Mouse (Mus musculus): Measurements from ENCODE around the gene Rpa2. TPM values are rescaled to one million over a fixed set of nuclear protein-coding genes. Genes with fewer than 3 reads are reported as not detected.
"Not testable (repeated sequence)": the region's sequence is repeated elsewhere in the genome, so short reads cannot be mapped to it uniquely, and the experiment has no call there.

Gene Rpa2
- polyA plus RNA-seq, 1 experiment = 18.0 TPM

DNA sequence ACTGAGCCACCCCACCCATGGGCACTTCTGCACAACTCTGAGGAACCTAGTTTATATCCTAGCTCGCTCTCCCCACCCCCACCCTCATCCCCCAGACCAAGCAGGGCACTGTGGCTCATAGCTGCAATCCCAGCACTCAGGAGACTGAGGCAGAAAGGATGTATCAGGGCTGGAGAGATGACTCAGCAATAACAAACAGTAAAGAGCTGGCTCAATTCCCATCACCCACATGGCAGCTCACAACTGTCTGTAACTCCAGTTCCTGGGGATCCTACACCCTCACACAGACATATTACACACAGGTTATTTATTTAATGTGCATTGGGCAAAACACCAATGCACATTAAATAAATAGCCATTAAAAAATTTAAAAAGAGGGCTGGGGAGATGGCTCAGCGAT, 32.7 kb upstream of the Rpa2 start:
- no peak overlapping the region for H3K4me3 ChIP-seq (ENCODE audit: control insufficient read depth, low read depth, low read length)
- H3K36me3 ChIP-seq (ENCODE audit: control insufficient read depth, insufficient read depth, low read length) = no peaks in the 10 kb centered on the region
- TF ChIP-seq POLR2A (IDR thresholded peaks at IDR 0.05; ENCODE audit: control insufficient read depth, low read depth, low read length) (no peak), CTCF (IDR thresholded peaks at IDR 0.05; ENCODE audit: control insufficient read depth, insufficient read depth, insufficient replicate concordance, low read depth, low read length) (no peak)
- H3K27ac ChIP-seq (ENCODE audit: control insufficient read depth, insufficient read depth, low read depth, low read length) = no peak overlapping the region
- peaks cover 29% of the 10 kb centered on the region for H3K4me1 ChIP-seq (ENCODE audit: control insufficient read depth, insufficient read depth, low read length)
- no peaks in the 10 kb centered on the region for H3K27me3 ChIP-seq (ENCODE audit: control insufficient read depth, insufficient read depth, low read length)

DNA sequence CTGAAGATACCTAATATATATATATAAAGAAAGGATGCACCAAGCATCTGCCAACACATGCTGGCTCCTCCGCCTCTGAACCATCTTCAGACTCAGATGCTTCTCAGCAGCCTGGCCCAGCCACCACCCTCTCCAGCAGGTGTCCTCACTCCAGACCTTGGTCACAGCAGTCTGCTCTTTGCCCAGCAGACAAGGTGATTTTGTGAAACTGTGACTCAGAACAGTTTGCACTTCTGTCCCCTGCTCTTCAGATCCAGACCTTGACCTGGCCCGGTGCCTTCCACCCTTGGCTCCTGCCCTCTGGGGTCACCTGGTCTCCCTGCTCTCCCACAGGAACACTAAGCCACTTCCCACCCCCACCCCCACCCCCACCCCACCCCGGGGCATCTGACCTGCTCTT, 32.2 kb upstream of the Rpa2 start:
- Histone ChIP-seq H3K27me3 (ENCODE audit: control insufficient read depth, insufficient read depth, low read length) (no peaks in the 10 kb centered on the region), H3K27ac (ENCODE audit: control insufficient read depth, insufficient read depth, low read depth, low read length) (no peak overlapping the region), H3K4me1 (ENCODE audit: control insufficient read depth, insufficient read depth, low read length) (peaks cover 28% of the 10 kb centered on the region), H3K4me3 (ENCODE audit: control insufficient read depth, low read depth, low read length) (no peak overlapping the region), H3K36me3 (ENCODE audit: control insufficient read depth, insufficient read depth, low read length) (no peaks in the 10 kb centered on the region)
- no peak for TF ChIP-seq CTCF (IDR thresholded peaks at IDR 0.05; ENCODE audit: control insufficient read depth, insufficient read depth, insufficient replicate concordance, low read depth, low read length)
- no peak for TF ChIP-seq POLR2A (IDR thresholded peaks at IDR 0.05; ENCODE audit: control insufficient read depth, low read depth, low read length)

DNA sequence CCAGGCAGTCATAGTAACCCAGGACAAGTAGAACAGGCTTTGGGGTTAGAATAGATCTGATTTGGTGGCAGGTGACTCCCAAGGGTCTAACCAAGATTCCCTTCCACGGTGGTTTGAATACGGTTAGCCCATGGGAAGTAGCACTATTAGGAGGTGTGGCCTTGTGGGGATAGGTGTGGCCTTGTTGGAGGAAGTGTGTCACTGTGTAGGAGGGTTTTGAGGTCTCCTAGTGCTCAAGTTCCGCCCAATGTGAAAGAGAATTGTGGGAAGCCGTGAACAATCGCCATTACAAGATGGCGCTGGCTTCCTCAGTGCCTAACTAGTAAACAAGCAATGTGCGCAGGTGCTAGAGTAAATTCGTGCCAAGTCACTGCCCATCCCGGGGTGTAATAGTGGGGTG, 31.0 kb upstream of the Rpa2 start:
- H3K4me1 ChIP-seq (ENCODE audit: control insufficient read depth, insufficient read depth, low read length) = peaks cover 16% of the 10 kb centered on the region
- not testable (repeated sequence) for H3K4me3 ChIP-seq (ENCODE audit: control insufficient read depth, low read depth, low read length); H3K27ac ChIP-seq (ENCODE audit: control insufficient read depth, insufficient read depth, low read depth, low read length); H3K36me3 ChIP-seq (ENCODE audit: control insufficient read depth, insufficient read depth, low read length); H3K27me3 ChIP-seq (ENCODE audit: control insufficient read depth, insufficient read depth, low read length)

DNA sequence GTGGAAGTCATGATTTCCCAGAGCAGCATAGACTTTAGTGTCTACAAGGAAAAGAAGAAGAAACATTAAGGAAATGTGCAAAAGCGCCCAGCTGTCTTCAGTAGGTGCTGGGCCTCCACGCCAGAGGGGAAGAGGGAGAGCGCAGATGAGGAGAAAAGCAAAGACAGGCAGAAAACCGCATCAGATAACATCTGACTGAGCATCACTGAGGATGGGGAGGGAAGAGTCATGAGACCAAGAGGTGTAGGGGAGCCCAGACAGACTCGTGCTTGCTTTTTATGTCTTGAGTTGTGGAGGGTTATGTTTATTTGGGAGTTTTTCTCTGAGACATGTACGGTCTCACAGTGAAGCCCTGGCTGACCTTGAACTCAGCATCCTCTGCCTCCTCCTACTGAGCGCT, 26.6 kb upstream of the Rpa2 start:
- H3K27ac ChIP-seq (ENCODE audit: control insufficient read depth, insufficient read depth, low read depth, low read length) = no peak overlapping the region

DNA sequence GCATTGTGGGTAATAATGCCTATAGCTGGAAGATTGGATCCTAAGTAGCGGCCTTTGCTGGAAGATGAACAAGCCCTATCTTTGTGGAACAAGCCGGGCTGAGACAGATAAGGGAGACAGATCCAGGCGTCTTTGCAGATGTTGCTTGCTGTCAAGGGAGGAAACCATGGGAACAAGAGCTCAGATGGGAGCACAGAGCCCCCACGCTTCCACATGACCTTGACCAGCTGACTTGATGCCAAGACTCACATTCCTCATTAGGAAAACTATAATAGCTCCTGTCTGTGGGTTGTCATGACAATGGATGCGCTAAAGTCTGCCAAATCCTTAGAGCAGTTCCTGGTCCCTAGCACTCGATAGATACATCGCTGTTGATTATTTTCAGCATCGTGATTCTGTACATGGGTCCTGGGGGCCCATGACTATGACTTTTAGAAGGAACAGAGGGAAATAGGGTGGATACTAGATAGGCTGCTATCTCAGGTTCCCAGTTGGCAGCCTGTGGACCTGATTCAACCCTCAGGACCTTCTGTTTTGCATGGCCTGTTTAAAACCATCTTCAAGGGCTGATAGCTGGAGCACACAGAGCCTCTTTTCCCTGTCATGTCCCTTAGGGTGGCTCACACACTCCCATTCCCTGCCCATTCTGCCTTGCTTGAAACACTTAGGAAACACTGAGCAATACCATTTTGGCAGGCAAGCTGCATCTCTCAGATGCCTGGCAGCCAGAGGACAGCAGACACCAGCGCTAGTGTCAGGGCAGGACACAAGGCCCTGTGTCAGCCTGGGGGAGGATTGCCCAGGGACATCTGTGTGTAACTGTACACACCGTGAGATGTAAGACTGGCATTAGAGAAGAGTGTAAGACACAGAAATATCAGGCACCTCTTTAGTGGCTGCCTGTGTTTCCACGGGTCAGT, 23.9 kb upstream of the Rpa2 start:
- Histone ChIP-seq H3K4me3 (ENCODE audit: control insufficient read depth, low read depth, low read length) (no peak overlapping the region), H3K27me3 (ENCODE audit: control insufficient read depth, insufficient read depth, low read length) (no peaks in the 10 kb centered on the region), H3K27ac (ENCODE audit: control insufficient read depth, insufficient read depth, low read depth, low read length) (peak overlapping the region; percentile 25; the same call in 1 of the 2 replicates), H3K4me1 (ENCODE audit: control insufficient read depth, insufficient read depth, low read length) (no peaks in the 10 kb centered on the region), H3K36me3 (ENCODE audit: control insufficient read depth, insufficient read depth, low read length) (no peaks in the 10 kb centered on the region)
- TF ChIP-seq CTCF (IDR thresholded peaks at IDR 0.05; ENCODE audit: control insufficient read depth, insufficient read depth, insufficient replicate concordance, low read depth, low read length) (no peak), POLR2A (IDR thresholded peaks at IDR 0.05; ENCODE audit: control insufficient read depth, low read depth, low read length) (no peak)

More for the DNA sequence above, 26.6 kb upstream of the Rpa2 start:
- TF ChIP-seq POLR2A (IDR thresholded peaks at IDR 0.05; ENCODE audit: control insufficient read depth, low read depth, low read length) = no peak
- no peak for TF ChIP-seq CTCF (IDR thresholded peaks at IDR 0.05; ENCODE audit: control insufficient read depth, insufficient read depth, insufficient replicate concordance, low read depth, low read length)
- Histone ChIP-seq H3K27me3 (ENCODE audit: control insufficient read depth, insufficient read depth, low read length) (no peaks in the 10 kb centered on the region), H3K36me3 (ENCODE audit: control insufficient read depth, insufficient read depth, low read length) (no peaks in the 10 kb centered on the region), H3K4me3 (ENCODE audit: control insufficient read depth, low read depth, low read length) (no peak overlapping the region), H3K4me1 (ENCODE audit: control insufficient read depth, insufficient read depth, low read length) (no peaks in the 10 kb centered on the region)

DNA sequence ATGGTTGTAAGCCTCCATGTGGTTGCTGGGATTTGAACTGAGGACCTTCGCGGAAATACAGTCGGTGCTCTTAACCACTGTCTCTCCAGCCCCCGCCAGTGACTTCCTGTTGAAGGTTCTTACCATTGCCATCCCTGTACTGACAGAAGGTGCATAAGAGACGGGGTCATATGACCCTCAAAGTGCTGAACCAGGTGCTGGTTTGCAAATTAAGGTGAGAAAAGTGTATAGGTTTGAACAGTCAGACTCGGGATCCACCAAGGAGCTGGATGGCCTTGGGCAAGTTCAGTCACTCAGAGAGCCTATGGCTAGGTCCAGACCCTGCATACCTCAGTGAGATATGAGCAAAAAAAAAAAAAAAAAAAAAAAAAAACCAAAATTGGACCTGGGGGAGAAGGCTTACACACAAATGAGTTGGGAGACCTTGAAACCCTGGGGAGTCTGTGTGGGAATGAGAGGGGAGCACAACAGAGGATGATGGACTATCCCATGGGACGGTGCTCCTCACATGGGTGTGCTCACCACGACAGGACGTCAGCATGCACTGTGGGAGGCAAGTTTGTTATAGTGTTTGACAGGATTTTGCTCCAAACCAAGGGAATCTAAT, 21.1 kb upstream of the Rpa2 start:
- H3K36me3 ChIP-seq (ENCODE audit: control insufficient read depth, insufficient read depth, low read length) = no peaks in the 10 kb centered on the region
- 0 out of 2 replicates have a peak overlapping the region, but pooled peaks have one; percentile 41 for H3K27ac ChIP-seq (ENCODE audit: control insufficient read depth, insufficient read depth, low read depth, low read length)
- H3K4me1 ChIP-seq (ENCODE audit: control insufficient read depth, insufficient read depth, low read length) = no peaks in the 10 kb centered on the region
- no peaks in the 10 kb centered on the region for H3K27me3 ChIP-seq (ENCODE audit: control insufficient read depth, insufficient read depth, low read length)
- no peak overlapping the region for H3K4me3 ChIP-seq (ENCODE audit: control insufficient read depth, low read depth, low read length)
- no peak for TF ChIP-seq POLR2A (IDR thresholded peaks at IDR 0.05; ENCODE audit: control insufficient read depth, low read depth, low read length)
- TF ChIP-seq CTCF (IDR thresholded peaks at IDR 0.05; ENCODE audit: control insufficient read depth, insufficient read depth, insufficient replicate concordance, low read depth, low read length) = no peak

DNA sequence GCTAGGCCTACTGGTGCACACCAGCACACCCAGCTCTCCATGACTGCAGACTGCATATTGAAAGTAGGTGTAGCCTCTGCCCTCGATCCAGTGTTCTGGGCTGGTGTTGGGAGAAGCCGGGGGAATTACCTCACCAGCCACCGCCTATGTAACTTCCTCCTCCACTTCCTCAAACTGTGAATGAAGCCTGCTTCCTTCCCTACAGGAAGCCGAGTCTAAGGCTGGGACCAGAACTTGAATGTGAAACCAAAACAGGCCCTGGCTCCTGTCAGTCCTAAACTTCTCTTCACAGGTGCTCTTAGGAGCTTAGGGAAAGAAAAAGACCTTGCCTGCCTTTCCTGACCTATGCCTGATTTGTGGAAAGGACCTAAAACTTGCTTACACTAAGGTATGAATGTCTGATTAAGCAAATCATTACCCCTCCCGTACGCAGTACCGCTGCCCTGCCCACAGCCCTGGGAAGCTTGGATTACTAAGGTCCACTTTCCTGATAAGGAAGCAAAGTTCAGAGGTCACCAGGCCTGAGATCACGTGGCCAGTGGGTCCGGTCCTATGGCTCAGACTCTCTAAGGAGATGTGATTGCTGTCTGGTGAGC, 20.4 kb upstream of the Rpa2 start:
- TF ChIP-seq POLR2A (IDR thresholded peaks at IDR 0.05; ENCODE audit: control insufficient read depth, low read depth, low read length) (no peak), CTCF (IDR thresholded peaks at IDR 0.05; ENCODE audit: control insufficient read depth, insufficient read depth, insufficient replicate concordance, low read depth, low read length) (no peak)
- Histone ChIP-seq H3K36me3 (ENCODE audit: control insufficient read depth, insufficient read depth, low read length) (no peaks in the 10 kb centered on the region), H3K27me3 (ENCODE audit: control insufficient read depth, insufficient read depth, low read length) (no peaks in the 10 kb centered on the region), H3K4me3 (ENCODE audit: control insufficient read depth, low read depth, low read length) (no peak overlapping the region), H3K4me1 (ENCODE audit: control insufficient read depth, insufficient read depth, low read length) (no peaks in the 10 kb centered on the region), H3K27ac (ENCODE audit: control insufficient read depth, insufficient read depth, low read depth, low read length) (peak overlapping the region; percentile 63; the same call in 1 of the 2 replicates)
